Mouse (Mus musculus) CH12.LX (cell line): ENCODE results near the gene Ncdn. TPM values are rescaled to one million over a fixed set of nuclear protein-coding genes. Genes with fewer than 3 reads are reported as not detected.

Experiments used
- DNase-seq: peaks from one replicate; pipeline ENCODE4 v3.0.0-alpha.2; 2013; ENCODE audit errors: extremely low read depth
- H3K27ac ChIP-seq: 2 replicates; pipeline ENCODE4 v1.5.1; 2012; ENCODE audit warnings: low read depth, mild to moderate bottlenecking, control low read depth, moderate library complexity; ENCODE audit not compliant: insufficient read depth
- H3K27me3 ChIP-seq: replicated peaks from 2 replicates; pipeline ENCODE3; 2012; ENCODE audit warnings: inconsistent platforms
- H3K36me3 ChIP-seq, 2 experiments: replicated peaks in 1 of 2; 2 replicates each; pipeline versions ENCODE3 to v1.6.1; 2012; ENCODE audit warnings: inconsistent platforms in 1 of 2, low read length in 1 of 2, mild to moderate bottlenecking in 1 of 2, mixed read lengths in 1 of 2, moderate library complexity in 1 of 2; ENCODE audit not compliant: control insufficient read depth in 1 of 2, insufficient read depth in 1 of 2
- H3K4me1 ChIP-seq, 2 experiments: 2 replicates each; pipeline ENCODE4 v1.6.1; 2012; ENCODE audit warnings: inconsistent platforms in 1 of 2, moderate library complexity in 1 of 2; ENCODE audit not compliant: insufficient read depth in 2 of 2, control insufficient read depth in 1 of 2
- H3K4me2 ChIP-seq: 2 replicates; pipeline ENCODE4 v1.6.1; 2012; ENCODE audit warnings: low read depth, mild to moderate bottlenecking, control low read depth; ENCODE audit not compliant: poor library complexity, insufficient read depth, severe bottlenecking
- H3K4me3 ChIP-seq, 3 experiments: fragments of 150-350 bp in 1 of 3; sonication (generic) in 1 of 3; replicated peaks in 1 of 3; 2 replicates each; pipeline versions ENCODE3 to v1.5.1; 2011 to 2012; ENCODE audit warnings: low read depth in 2 of 3, low read length in 2 of 3, mild to moderate bottlenecking in 2 of 3, moderate library complexity in 2 of 3, control low read depth in 1 of 3, improper control_type of control experiment in 1 of 3, inconsistent platforms in 1 of 3, mixed read lengths in 1 of 3; ENCODE audit not compliant: poor library complexity in 1 of 3
- H3K79me2 ChIP-seq: replicated peaks from 2 replicates; pipeline ENCODE4 v1.6.1; 2012; ENCODE audit warnings: mild to moderate bottlenecking, moderate library complexity; ENCODE audit not compliant: control insufficient read depth, poor library complexity, insufficient read depth, severe bottlenecking; ENCODE audit errors: extremely low read depth
- H3K9ac ChIP-seq: 2 replicates; pipeline ENCODE4 v1.6.1; 2012; ENCODE audit warnings: low read depth, mild to moderate bottlenecking, control low read depth, moderate library complexity; ENCODE audit not compliant: insufficient read depth
- H3K9me3 ChIP-seq: replicated peaks from 2 replicates; pipeline ENCODE3; 2012; ENCODE audit warnings: low read length, inconsistent platforms, mixed read lengths
- BHLHE40 ChIP-seq: IDR thresholded peaks from 2 replicates; pipeline ENCODE4 v1.6.1; 2011; ENCODE audit warnings: mild to moderate bottlenecking, low read depth, low read length, improper control_type of control experiment
- CHD1 ChIP-seq: IDR thresholded peaks from 2 replicates; pipeline ENCODE4 v1.6.1; 2012; ENCODE audit warnings: low read depth, low read length, improper control_type of control experiment, inconsistent platforms
- CHD2 ChIP-seq: IDR thresholded peaks from 2 replicates; pipeline ENCODE4 v1.6.1; 2011; ENCODE audit warnings: low read length, improper control_type of control experiment
- ELF1 ChIP-seq: IDR thresholded peaks from 2 replicates; pipeline ENCODE4 v1.6.1; 2014; ENCODE audit warnings: low read depth, mild to moderate bottlenecking, inconsistent platforms, low read length, improper control_type of control experiment
- EP300 ChIP-seq: IDR thresholded peaks from 2 replicates; pipeline ENCODE4 v1.6.1; 2011; ENCODE audit warnings: low read length, improper control_type of control experiment
- ETS1 ChIP-seq: conservative IDR thresholded peaks from 2 replicates; pipeline ENCODE4 v1.6.1; 2012; ENCODE audit warnings: low read depth, mild to moderate bottlenecking, inconsistent platforms, low read length, improper control_type of control experiment, moderate library complexity
- IRF4 ChIP-seq: IDR thresholded peaks from 2 replicates; pipeline ENCODE4 v1.6.1; 2014; ENCODE audit warnings: low read depth, mild to moderate bottlenecking, inconsistent platforms, low read length, improper control_type of control experiment
- JUN ChIP-seq: IDR thresholded peaks from 2 replicates; pipeline ENCODE4 v1.6.1; 2011; ENCODE audit warnings: low read depth, mild to moderate bottlenecking, low read length, improper control_type of control experiment, moderate library complexity; ENCODE audit not compliant: insufficient read depth
- KAT2A ChIP-seq: IDR thresholded peaks from 2 replicates; pipeline ENCODE4 v1.6.1; 2012; ENCODE audit warnings: low read length, improper control_type of control experiment, inconsistent platforms; ENCODE audit not compliant: insufficient replicate concordance
- MAFK ChIP-seq: IDR thresholded peaks from 2 replicates; pipeline ENCODE4 v1.6.1; 2011; ENCODE audit warnings: low read length, improper control_type of control experiment; ENCODE audit not compliant: insufficient replicate concordance
- MAX ChIP-seq: IDR thresholded peaks from 2 replicates; pipeline ENCODE4 v1.6.1; 2011; ENCODE audit warnings: low read length, improper control_type of control experiment
- MAZ ChIP-seq: IDR thresholded peaks from 2 replicates; pipeline ENCODE4 v1.6.1; 2012; ENCODE audit warnings: low read depth, mild to moderate bottlenecking, inconsistent platforms, low read length, improper control_type of control experiment, moderate library complexity
- MEF2A ChIP-seq: IDR thresholded peaks from 2 replicates; pipeline ENCODE4 v1.6.1; 2014; ENCODE audit warnings: low read depth, mild to moderate bottlenecking, inconsistent platforms, low read length, improper control_type of control experiment, borderline replicate concordance
- MYC ChIP-seq: IDR thresholded peaks from 2 replicates; pipeline ENCODE4 v1.6.1; 2011; ENCODE audit warnings: low read depth, mild to moderate bottlenecking, improper control_type of control experiment, low read length
- NRF1 ChIP-seq: IDR thresholded peaks from 2 replicates; pipeline ENCODE4 v1.6.1; 2014; ENCODE audit warnings: low read depth, mild to moderate bottlenecking, inconsistent platforms, low read length, improper control_type of control experiment, moderate library complexity
- PAX5 ChIP-seq: IDR thresholded peaks from 2 replicates; pipeline ENCODE4 v1.6.1; 2012; ENCODE audit warnings: low read length, inconsistent platforms, mixed read lengths
- POLR2A ChIP-seq: IDR thresholded peaks from 2 replicates; pipeline ENCODE4 v1.6.1; 2011; ENCODE audit warnings: low read depth, mild to moderate bottlenecking, improper control_type of control experiment, low read length
- POLR2AphosphoS2 ChIP-seq: IDR thresholded peaks from 2 replicates; pipeline ENCODE4 v1.6.1; 2011; ENCODE audit warnings: low read depth, low read length, improper control_type of control experiment
- RAD21 ChIP-seq: IDR thresholded peaks from 2 replicates; pipeline ENCODE4 v1.6.1; 2011; ENCODE audit warnings: low read depth, mild to moderate bottlenecking, low read length, improper control_type of control experiment, moderate library complexity
- SIN3A ChIP-seq: IDR thresholded peaks from 2 replicates; pipeline ENCODE4 v1.6.1; 2012; ENCODE audit warnings: low read length, improper control_type of control experiment, inconsistent platforms
- SMC3 ChIP-seq: IDR thresholded peaks from 2 replicates; pipeline ENCODE4 v1.6.1; 2011; ENCODE audit warnings: low read depth, low read length, improper control_type of control experiment
- TCF12 ChIP-seq: IDR thresholded peaks from 2 replicates; pipeline ENCODE4 v1.6.1; 2014; ENCODE audit warnings: low read depth, mild to moderate bottlenecking, inconsistent platforms, low read length, improper control_type of control experiment
- USF2 ChIP-seq: conservative IDR thresholded peaks from 2 replicates; pipeline ENCODE4 v1.6.1; 2011; ENCODE audit warnings: low read depth, low read length, improper control_type of control experiment
- ZC3H11A ChIP-seq: IDR thresholded peaks from 2 replicates; pipeline ENCODE4 v1.6.1; 2012; ENCODE audit warnings: low read depth, mild to moderate bottlenecking, inconsistent platforms, low read length, improper control_type of control experiment
- ZMIZ1 ChIP-seq: IDR thresholded peaks from 2 replicates; pipeline ENCODE4 v1.6.1; 2012; ENCODE audit warnings: low read depth, mild to moderate bottlenecking, inconsistent platforms, low read length, improper control_type of control experiment
- ZNF384 ChIP-seq: IDR thresholded peaks from 2 replicates; pipeline ENCODE4 v1.6.1; 2012; ENCODE audit warnings: low read depth, low read length, improper control_type of control experiment, inconsistent platforms
- dilution Hi-C: fragments of 300-500 bp; cut with MboI; formaldehyde crosslinking; loops from 2 replicates; pipeline ENCODE4 v1.14.3; 2020; ENCODE audit warnings: low sequenced_read_pairs; ENCODE audit not compliant: extremely low pct_unique_long_range_greater_than_20kb, extremely low pct_ligation_motif_present
- in situ Hi-C: fragments of 300-500 bp; cut with MboI; formaldehyde crosslinking; loops from 3 replicates; pipeline ENCODE4 v1.14.3; 2019; ENCODE audit warnings: low sequenced_read_pairs, low pct_ligation_motif_present, low pct_unique_long_range_greater_than_20kb, mixed read lengths
- polyA plus RNA-seq: library from polyadenylated mRNA; unstranded; fragments of >175 nt; gene quantifications from 2 replicates; pipeline ENCODE4 v1.2.1, GENCODE M21; 2012; ENCODE audit warnings: low read depth; ENCODE audit not compliant: insufficient read length
- total RNA-seq, 2 experiments: library from RNA; depleted of rRNA; stranded (reverse); fragments of 300-350 nt in 1 of 2; fragments of >200 nt in 1 of 2; gene quantifications; 2 replicates each; pipeline ENCODE4 v1.2.3; 2012 to 2014

Gene Ncdn
- total and polyA plus RNA-seq, 3 experiments: 18.7 to 41.2 (median 30.6) TPM

DNA sequence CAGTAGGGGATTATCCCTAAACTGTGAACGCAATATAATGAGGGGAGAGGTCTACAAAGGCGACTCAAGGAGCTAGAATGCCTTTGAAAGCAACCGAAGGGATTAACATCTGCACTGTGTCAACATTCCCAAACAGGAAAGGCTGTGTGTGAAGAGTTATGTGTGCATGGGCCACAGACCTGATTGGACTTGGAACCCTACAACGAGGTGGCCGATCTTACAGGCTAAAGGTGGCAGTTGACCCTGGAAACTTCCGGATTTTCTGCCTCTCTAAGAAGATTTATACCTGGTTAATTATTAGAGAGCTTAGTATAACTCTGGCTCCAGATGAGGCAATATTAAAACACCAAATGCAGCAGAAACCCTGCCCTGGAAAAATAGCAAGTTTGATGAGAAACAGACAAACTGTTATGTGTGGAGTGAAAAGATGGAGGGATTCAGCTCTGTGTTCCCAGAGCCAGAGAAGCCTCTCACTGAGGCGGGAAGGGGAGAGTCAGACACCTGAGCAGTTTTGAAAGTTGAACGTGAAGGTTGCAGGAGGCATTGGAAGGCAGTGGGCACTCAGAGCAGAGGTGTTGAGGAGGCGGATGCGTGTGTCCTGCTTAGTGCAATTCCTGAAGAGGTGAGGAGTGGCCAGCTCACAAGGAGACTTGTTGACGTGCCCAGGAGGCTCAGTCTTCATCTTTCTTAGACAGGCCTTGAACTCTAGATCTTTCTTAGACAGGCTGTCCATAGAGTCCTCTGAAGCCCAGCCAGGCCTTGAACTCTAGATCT, 9.5 kb upstream of the Ncdn start:
- peaks cover 0 to 13% of the 10 kb centered on the region in 2 experiments; a peak in 2 of 4 replicates for H3K4me1 ChIP-seq
- no peak overlapping the region for H3K27ac ChIP-seq
- H3K79me2 ChIP-seq: no peaks in the 10 kb centered on the region
- no peak for TF ChIP-seq USF2
- TF ChIP-seq CHD1: no peak
- TF ChIP-seq NRF1: no peak
- TF ChIP-seq ZMIZ1: no peak
- TF ChIP-seq BHLHE40: no peak
- no peak for TF ChIP-seq SIN3A
- TF ChIP-seq ZNF384: no peak
- TF ChIP-seq MAZ: no peak
- TF ChIP-seq CHD2: no peak
- TF ChIP-seq MYC: no peak
- TF ChIP-seq ETS1: no peak
- TF ChIP-seq PAX5: no peak
- TF ChIP-seq JUN: no peak
- no peak for TF ChIP-seq POLR2AphosphoS2
- no peak for TF ChIP-seq SMC3
- TF ChIP-seq EP300: no peak
- no peak for TF ChIP-seq KAT2A
- no peak for TF ChIP-seq ELF1
- TF ChIP-seq POLR2A: no peak
- TF ChIP-seq MAX: no peak
- TF ChIP-seq, all 38 proteins: peak for 0
- Histone ChIP-seq H3K4me3 (no peak overlapping the region), H3K9ac (no peak overlapping the region), H3K4me2 (no peak overlapping the region), H3K9me3 (no peaks in the 10 kb centered on the region), H3K27me3 (no peaks in the 10 kb centered on the region), H3K36me3 (peaks cover 12 to 41% of the 10 kb centered on the region in 2 experiments)
- DNase-seq: no peak
- dilution Hi-C loops (no loop called here), in situ Hi-C loops (no loop called here)

DNA sequence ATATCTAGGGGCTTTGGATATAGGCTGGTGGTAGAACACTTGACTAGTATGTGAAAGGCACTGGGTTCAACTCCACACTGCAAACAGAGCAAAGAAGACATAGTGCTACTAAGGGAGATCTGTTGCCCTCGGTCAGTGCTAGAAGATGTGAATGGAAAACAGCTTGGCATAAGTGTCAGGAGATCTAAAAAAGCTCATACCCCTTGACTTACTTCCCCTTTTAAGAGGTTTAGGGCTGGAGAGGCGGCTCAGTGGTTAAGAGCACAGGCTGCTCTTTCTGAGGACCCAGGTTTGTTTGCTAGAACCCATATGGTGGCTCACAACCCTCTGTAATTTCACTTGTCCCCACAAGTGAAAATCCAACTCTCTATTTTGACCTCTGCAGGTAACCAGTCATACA, 6.2 kb upstream of the Ncdn start:
- Histone ChIP-seq H3K4me1 (peaks cover 0 to 21% of the 10 kb centered on the region in 2 experiments; a peak in 2 of 4 replicates), H3K27me3 (no peaks in the 10 kb centered on the region), H3K27ac (no peak overlapping the region), H3K4me2 (no peak overlapping the region), H3K9ac (no peak overlapping the region), H3K79me2 (no peaks in the 10 kb centered on the region), H3K36me3 (peaks cover 14 to 46% of the 10 kb centered on the region in 2 experiments), H3K4me3 (no peak overlapping the region), H3K9me3 (no peaks in the 10 kb centered on the region)
- TF ChIP-seq KAT2A (no peak), ZNF384 (no peak), ELF1 (no peak), USF2 (no peak), IRF4 (no peak), POLR2A (no peak), NRF1 (no peak), MAZ (no peak), EP300 (no peak), SIN3A (no peak), ZC3H11A (no peak), MAFK (no peak), ETS1 (no peak), CHD1 (no peak), MAX (no peak), MEF2A (no peak), RAD21 (no peak), TCF12 (no peak), MYC (no peak)
- DNase-seq: peak; percentile 52
- in situ Hi-C loops (no loop called here), dilution Hi-C loops (no loop called here)
